Mouse (Mus musculus) limb, embryonic 11.5 days (tissue): ENCODE results near the gene Iah1. TPM values are rescaled to one million over a fixed set of nuclear protein-coding genes. Genes with fewer than 3 reads are reported as not detected.

ENCODE experiments used
- ATAC-seq: fragments of 200-750 bp; cut with Nextera tagmentation; 2 replicates; pipeline ENCODE4 v1.8.0; 2017; ENCODE audit warnings: low read depth; ENCODE audit not compliant: insufficient number of reproducible peaks, low FRiP score, low TSS enrichment
- DNase-seq: peaks from one replicate; pipeline ENCODE4 v3.0.0-alpha.2; 2015; ENCODE audit warnings: low spot score
- H3K27ac ChIP-seq: fragments of 300-500 bp; sonication (generic); replicated peaks from 2 replicates; pipeline ENCODE4 v1.5.1; 2014; ENCODE audit warnings: low read depth, mild to moderate bottlenecking, low read length
- H3K27me3 ChIP-seq: fragments of 300-500 bp; sonication (generic); 2 replicates; pipeline ENCODE4 v1.6.1; 2014; ENCODE audit warnings: mild to moderate bottlenecking, low read length, mixed read lengths; ENCODE audit not compliant: control insufficient read depth, insufficient read depth
- H3K36me3 ChIP-seq: fragments of 300-500 bp; sonication (generic); 2 replicates; pipeline ENCODE4 v1.6.1; 2014; ENCODE audit warnings: mild to moderate bottlenecking, low read length, moderate library complexity, mixed read lengths; ENCODE audit not compliant: control insufficient read depth, insufficient read depth
- H3K4me1 ChIP-seq: fragments of 300-500 bp; sonication (generic); 2 replicates; pipeline ENCODE4 v1.6.1; 2014; ENCODE audit warnings: low read length, mixed read lengths; ENCODE audit not compliant: control insufficient read depth, insufficient read depth
- H3K4me2 ChIP-seq: fragments of 300-500 bp; sonication (generic); 2 replicates; pipeline ENCODE4 v1.6.1; 2014; ENCODE audit warnings: low read depth, mild to moderate bottlenecking, moderate library complexity; ENCODE audit not compliant: severe bottlenecking
- H3K4me3 ChIP-seq: fragments of 300-500 bp; sonication (generic); 2 replicates; pipeline ENCODE4 v1.5.1; 2014; ENCODE audit warnings: low read depth, low read length
- H3K9ac ChIP-seq: fragments of 300-500 bp; sonication (generic); 2 replicates; pipeline ENCODE4 v1.6.1; 2014; ENCODE audit warnings: mild to moderate bottlenecking, low read length
- H3K9me3 ChIP-seq: fragments of 300-500 bp; sonication (generic); 2 replicates; pipeline ENCODE4 v1.6.1; 2016; ENCODE audit warnings: low read length; ENCODE audit not compliant: control insufficient read depth
- WGBS: fragments of 180-500 bp; shearing (Covaris S2); extraction: QIAGEN DNeasy Blood & Tissue Kit; methylation state at CpG from one replicate; pipeline ENCODE4 v1.1.7; 2014; 5-methylcytosine and 5-hydroxymethylcytosine counted together
- polyA plus RNA-seq: library from polyadenylated mRNA; unstranded; fragments of >200 nt; fragmentation: Nextera tagmentation; extraction: Ambion mirVana; gene quantifications from 2 replicates; pipeline ENCODE4 v1.2.1, GENCODE M21; 2014

Iah1 gene
- 61.6 and 63.0 TPM in 2 replicates for polyA plus RNA-seq

GRCm38 (mm10) chr12:21315923-21316868 lies at the start of gene Iah1:
Gene Iah1, plus strand, starts transcription at chr12:21316389.
- Histone ChIP-seq H3K27ac (0 out of 2 replicates have a peak within 1 kb of the TSS, but pooled peaks have one; percentile 39), H3K9ac (peak within 1 kb of the TSS; percentile 68), H3K4me3 (peak within 1 kb of the TSS; percentile 73), H3K9me3 (no peaks in the 10 kb centered on the region), H3K4me1 (no peaks in the 10 kb centered on the region), H3K4me2 (peak within 1 kb of the TSS; percentile 60), H3K36me3 (peaks cover 11% of the 10 kb centered on the region; the same call in 1 of the 2 replicates), H3K27me3 (no peaks in the 10 kb centered on the region)
- 2% methylated on average over 59 of the region's 59 CpGs for WGBS
- peak; percentile 90 for DNase-seq
- ATAC-seq = peak; percentile 95

GRCm38 (mm10) chr12:21266784-21267098 lies 49.4 kb upstream of the Iah1 start:
- H3K9ac ChIP-seq = no peak overlapping the region
- no peak overlapping the region for H3K4me2 ChIP-seq
- no peaks in the 10 kb centered on the region for H3K4me1 ChIP-seq
- H3K9me3 ChIP-seq = no peaks in the 10 kb centered on the region
- H3K27ac ChIP-seq = no peak overlapping the region
- no peak for DNase-seq
- H3K36me3 ChIP-seq = peaks cover 7% of the 10 kb centered on the region; the same call in 1 of the 2 replicates
- no peaks in the 10 kb centered on the region for H3K27me3 ChIP-seq
- 81% methylated on average over 2 of the region's 2 CpGs for WGBS
- H3K4me3 ChIP-seq = no peak overlapping the region
- no peak for ATAC-seq

- Histone ChIP-seq H3K27me3 (no peaks in the 10 kb centered on the region), H3K4me1 (no peaks in the 10 kb centered on the region), H3K9ac (no peak overlapping the region), H3K36me3 (peaks cover 7% of the 10 kb centered on the region; the same call in 1 of the 2 replicates), H3K27ac (no peak overlapping the region), H3K9me3 (no peaks in the 10 kb centered on the region), H3K4me3 (no peak overlapping the region), H3K4me2 (no peak overlapping the region)
- DNase-seq (no peak), ATAC-seq (no peak)
- WGBS = 94% methylated on average over 8 of the region's 8 CpGs
Observed at GRCm38 (mm10) chr12:21268083-21268616, 48.0 kb upstream of the Iah1 start.

- H3K4me3 ChIP-seq = no peak overlapping the region
- ATAC-seq (no peak), DNase-seq (no peak)
- WGBS = 85% methylated on average over 7 of the region's 7 CpGs
- no peaks in the 10 kb centered on the region for H3K9me3 ChIP-seq
- H3K9ac ChIP-seq = no peak overlapping the region
- no peak overlapping the region for H3K4me2 ChIP-seq
- no peaks in the 10 kb centered on the region for H3K4me1 ChIP-seq
- no peak overlapping the region for H3K27ac ChIP-seq
- H3K36me3 ChIP-seq = peaks cover 7% of the 10 kb centered on the region; the same call in 1 of the 2 replicates
- H3K27me3 ChIP-seq = no peaks in the 10 kb centered on the region
Observed at GRCm38 (mm10) chr12:21274446-21274845, 41.7 kb upstream of the Iah1 start.

GRCm38 (mm10) chr12:21277352-21277864 lies 38.8 kb upstream of the Iah1 start:
- Histone ChIP-seq H3K27me3 (no peaks in the 10 kb centered on the region), H3K4me3 (no peak overlapping the region), H3K27ac (no peak overlapping the region), H3K9ac (no peak overlapping the region), H3K4me2 (no peak overlapping the region), H3K36me3 (no peaks in the 10 kb centered on the region), H3K9me3 (no peaks in the 10 kb centered on the region), H3K4me1 (no peaks in the 10 kb centered on the region)
- no peak for DNase-seq
- 90% methylated on average over 1 of the region's 1 CpGs for WGBS
- no peak for ATAC-seq

- Histone ChIP-seq H3K4me3 (peak within 1 kb of the TSS; percentile 76), H3K36me3 (no peaks in the 10 kb centered on the region), H3K9ac (peak within 1 kb of the TSS; percentile 87), H3K9me3 (no peaks in the 10 kb centered on the region), H3K4me2 (peak within 1 kb of the TSS; percentile 54), H3K4me1 (no peaks in the 10 kb centered on the region), H3K27me3 (no peaks in the 10 kb centered on the region), H3K27ac (peak within 1 kb of the TSS; percentile 82)
- DNase-seq (no peak), ATAC-seq (no peak)
- 52% methylated on average over 11 of the region's 11 CpGs for WGBS
Observed at GRCm38 (mm10) chr12:21284761-21285441, 31.3 kb upstream of the Iah1 start, which contains the start of gene Cpsf3. Gene Cpsf3, plus strand, starts transcription at chr12:21285391.

GRCm38 (mm10) chr12:21285508-21286242 lies 30.5 kb upstream of the Iah1 start:
- no peaks in the 10 kb centered on the region for H3K4me1 ChIP-seq
- H3K9me3 ChIP-seq = no peaks in the 10 kb centered on the region
- peak overlapping the region; percentile 87 for H3K9ac ChIP-seq
- WGBS = under 1% methylated on average over 47 of the region's 47 CpGs
- H3K4me2 ChIP-seq = peak overlapping the region; percentile 54
- H3K36me3 ChIP-seq = no peaks in the 10 kb centered on the region
- H3K27me3 ChIP-seq = no peaks in the 10 kb centered on the region
- H3K27ac ChIP-seq = peak overlapping the region; percentile 21; the same call in 1 of the 2 replicates
- ATAC-seq (peak; percentile 77), DNase-seq (no peak)
- H3K4me3 ChIP-seq = peak overlapping the region; percentile 76
